Mouse (Mus musculus) layer of hippocampus, adult 18-20 months (tissue): ENCODE measurements around the gene Rnf103. TPM values are rescaled to one million over a fixed set of nuclear protein-coding genes. Genes with fewer than 3 reads are reported as not detected.

Experiments used
- DNase-seq, 2 experiments: peaks; one replicate each; pipeline ENCODE4 v3.0.0; 2022; ENCODE audit warnings: low spot score in 2 of 2
- total RNA-seq, 2 experiments: library from RNA; stranded (reverse); gene quantifications; 2 replicates each; pipeline ENCODE4 v1.2.3; 2021

The Rnf103 gene
- total RNA-seq, 2 experiments from 2014 or later = 45.0 to 46.6 TPM

DNA sequence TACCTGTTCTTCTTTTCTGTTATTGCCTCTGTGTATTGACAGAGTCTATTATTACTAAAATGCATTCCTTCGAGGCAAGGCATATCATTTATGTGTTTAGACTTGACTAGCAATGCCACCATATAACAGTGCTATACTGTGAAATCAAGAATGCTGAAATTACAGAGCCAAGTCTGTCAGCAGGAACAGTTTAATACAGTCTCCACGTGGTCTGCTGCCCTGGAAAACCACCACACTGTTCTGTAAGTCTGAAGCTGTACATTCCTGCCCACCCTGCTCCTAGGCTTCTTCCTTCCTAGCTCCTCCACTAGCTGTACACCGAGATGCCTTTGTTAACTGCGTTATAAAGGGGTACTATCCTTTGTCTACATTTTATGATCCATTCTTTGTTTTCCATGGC, 1.6 kb upstream of the Rnf103 start:
- no peak for DNase-seq

DNA sequence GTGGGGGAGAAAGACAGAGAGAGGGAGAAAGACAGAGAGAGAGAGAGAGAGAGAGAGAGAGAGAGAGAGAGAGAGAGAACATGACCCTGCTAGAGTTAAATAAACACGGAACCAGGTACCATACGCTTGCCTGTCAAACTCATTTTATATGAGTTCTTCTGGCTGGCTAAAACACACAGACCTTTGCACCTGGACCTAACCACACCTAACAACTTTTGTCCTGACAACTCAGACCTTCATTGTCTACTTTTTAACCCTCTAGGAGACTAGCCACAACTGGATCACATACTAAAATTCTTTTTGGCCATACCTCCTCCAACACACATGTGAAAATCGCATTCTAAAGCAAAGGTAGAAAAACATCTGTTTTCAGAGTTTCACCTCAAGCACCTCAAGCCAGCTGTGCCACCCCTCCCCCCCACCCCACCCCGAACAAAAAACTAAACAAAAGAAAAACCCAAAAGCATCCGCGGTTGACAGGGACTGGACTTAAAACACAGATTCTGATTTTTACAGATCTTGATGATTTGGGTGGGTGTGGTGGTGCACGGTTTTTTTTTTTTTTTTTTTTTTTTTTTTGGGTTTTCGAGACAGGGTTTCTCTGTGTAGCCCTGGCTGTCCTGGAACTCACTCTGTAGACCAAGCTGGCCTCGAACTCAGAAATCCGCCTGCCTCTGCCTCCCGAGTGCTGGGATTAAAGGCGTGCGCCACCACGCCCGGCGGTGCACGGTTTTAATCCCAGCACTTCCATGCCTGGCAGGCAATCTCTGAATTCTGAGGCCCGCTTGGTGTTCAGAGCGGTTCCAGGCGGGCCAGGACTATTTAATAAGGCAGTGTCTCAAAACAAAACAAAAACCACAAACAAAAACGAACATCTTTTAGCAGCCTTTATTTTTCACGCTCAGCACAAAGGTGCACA, 679 bp upstream of the Rnf103 start:
- no peak for DNase-seq

DNA sequence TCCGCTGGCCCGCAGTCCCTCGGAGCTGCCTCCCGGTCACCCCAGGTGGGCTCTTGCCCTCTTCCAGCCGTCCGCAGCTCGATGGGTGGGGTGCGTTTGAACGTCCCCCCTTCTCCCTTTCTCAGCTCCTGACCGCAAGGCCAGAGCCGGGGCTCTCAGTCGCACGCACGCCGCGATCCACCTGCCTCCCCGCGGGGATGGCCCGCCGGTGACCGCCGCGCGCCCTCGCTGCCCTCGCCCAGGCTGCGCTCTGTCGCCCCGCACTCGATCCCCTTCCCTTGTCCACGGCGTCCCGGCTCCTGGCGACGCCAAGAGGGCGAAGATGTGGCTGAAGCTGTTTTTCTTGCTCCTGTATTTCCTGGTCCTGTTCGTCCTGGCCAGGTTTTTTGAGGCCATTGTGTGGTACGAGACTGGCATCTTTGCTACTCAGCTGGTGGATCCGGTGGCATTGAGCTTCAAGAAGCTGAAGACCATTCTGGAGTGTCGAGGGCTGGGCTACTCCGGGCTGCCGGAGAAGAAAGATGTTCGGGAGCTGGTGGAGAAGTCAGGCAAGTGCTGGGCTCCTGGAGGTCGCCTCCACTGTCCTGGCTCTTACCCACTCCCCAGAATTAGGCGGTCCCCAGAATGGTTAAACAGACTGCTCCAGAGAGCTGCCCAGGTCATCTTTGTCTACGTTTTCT, 787 bp downstream of the Rnf103 start:
- peak; percentile 13 to 31 for DNase-seq

DNA sequence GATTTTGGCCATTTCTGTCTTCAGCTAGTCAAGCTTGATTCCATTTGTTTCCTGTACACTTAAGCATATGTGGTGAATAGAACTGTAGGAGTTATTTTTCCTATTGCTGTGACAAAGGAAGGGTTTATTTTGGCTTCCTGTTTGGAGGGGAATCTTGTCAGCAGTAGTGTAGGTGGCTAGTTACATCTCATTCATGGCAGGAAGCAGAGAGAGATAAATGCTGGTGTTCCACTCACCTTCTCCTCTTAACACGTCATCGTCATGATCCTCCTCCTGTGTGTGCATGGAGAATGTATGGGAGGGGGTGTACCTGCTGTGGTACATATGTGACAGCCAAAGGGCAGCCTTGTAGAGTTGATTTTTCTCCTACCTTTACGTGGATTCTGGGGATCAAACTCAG, 6.9 kb downstream of the Rnf103 start:
- DNase-seq = no peak

DNA sequence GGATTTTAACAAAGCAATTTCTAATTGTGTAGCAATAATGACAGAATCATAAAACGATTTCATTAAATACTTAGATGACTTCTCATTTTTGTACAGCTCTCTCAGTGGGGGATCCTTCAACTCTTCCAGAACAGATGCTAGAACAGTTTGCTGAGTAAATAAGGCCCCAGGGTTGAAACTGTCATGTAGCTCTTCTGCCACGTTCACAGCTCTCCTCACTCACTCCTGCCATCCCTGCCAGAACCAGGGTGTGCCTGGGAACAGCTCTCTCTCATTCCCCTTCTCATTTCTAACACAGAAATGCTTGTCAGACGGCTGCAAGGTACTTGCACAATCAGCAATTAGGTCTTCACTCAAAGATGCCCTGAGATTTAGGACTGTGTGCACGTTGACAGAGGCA, 9.3 kb downstream of the Rnf103 start:
- DNase-seq = peak in 1 of 2 experiments; percentile 37

DNA sequence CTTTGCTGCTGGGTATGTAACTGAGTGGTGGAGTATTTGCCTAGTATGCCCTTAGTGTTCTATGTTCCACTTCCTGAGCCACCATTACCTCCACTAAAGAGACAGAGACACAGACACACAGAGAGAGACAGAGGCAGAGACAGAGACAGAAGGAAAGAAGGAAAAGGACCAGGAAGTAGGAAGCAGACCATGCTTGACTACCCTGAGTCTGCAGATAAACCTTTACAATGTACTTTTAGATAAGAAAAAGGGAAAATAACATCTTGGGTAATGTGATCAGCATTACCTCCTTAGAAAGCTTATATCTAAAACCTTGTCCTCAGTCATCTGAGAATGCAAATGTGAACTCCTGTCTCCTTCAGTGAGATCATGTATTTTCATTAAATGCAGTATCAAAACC, 10.0 kb downstream of the Rnf103 start:
- DNase-seq = no peak

DNA sequence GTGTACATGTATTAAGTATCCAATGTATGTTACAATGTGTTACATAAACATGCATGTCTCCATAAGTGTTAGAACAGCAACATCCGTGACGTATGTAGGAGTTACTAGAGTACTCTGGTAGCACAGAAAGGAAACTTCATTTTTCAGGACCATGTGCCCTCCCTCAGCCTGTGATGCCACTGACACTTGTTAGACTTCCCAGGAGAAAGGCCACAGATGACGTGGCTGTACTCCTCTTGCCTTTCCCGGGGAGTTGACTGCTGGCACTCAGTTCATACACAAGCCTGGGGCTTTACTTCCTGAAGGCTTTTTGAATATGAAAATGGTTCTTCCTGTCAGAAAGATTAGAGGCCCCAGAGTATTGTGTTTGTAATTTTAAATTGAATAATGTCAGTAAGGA, 10.4 kb downstream of the Rnf103 start:
- no peak for DNase-seq

DNA sequence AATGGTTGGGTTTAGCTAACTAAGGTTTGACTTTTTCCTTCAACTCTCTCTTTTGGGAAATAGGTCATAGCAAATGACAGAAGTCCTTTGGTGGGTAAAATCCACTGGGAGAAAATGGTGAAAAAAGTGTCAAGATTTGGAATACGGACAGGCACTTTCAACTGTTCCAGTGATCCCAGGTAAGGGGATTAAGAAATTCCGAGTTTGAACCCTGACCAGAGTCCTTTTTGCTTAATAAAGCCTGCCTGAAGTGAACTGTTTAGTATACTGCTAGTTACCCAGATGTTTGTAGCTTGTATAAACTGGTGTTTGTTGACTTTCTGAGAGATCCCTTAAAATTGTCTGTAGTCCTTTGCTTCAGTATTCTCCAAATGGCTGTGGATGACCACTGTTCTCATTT, 12.0 kb downstream of the Rnf103 start:
- DNase-seq = no peak

DNA sequence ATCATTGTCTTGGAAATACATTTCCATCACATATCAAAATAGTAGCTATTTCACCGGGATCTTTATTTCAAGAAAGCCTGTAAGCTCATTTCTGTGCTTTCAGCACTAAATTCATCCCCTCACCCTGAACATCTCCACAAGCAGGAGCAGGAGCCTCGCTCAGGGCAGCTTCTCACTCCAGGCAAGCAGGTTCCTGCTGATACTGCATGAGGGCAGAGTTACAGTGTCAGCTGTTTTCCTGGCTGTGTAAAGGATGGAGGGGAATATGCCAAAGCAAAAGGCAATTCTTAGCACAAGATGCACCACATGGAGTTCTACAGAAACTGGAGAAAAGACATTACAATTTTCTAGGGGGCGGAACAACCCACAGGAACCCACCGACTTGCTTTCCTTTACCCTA, 25.8 kb downstream of the Rnf103 start:
- DNase-seq = no peak

DNA sequence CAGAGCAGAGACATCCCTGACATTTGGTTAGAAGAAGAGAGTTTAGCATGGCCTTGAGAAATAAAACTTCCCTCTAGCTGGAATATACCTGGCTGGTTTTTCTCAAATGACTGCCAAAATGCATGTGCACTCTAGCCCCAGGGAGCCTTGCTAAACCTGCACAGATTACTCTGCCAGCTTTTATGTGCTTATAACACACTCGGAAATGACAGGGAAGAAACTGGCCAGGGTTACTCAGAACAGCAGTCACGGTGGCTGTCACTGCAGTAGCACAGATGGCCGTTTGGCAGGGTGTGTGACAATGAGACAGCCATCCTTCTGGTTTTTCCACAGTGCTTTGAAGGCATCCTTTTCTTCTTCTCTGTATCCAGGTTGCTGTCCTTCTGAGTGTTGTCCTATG, 31.9 kb downstream of the Rnf103 start:
- DNase-seq = peak; percentile 50 to 75

DNA sequence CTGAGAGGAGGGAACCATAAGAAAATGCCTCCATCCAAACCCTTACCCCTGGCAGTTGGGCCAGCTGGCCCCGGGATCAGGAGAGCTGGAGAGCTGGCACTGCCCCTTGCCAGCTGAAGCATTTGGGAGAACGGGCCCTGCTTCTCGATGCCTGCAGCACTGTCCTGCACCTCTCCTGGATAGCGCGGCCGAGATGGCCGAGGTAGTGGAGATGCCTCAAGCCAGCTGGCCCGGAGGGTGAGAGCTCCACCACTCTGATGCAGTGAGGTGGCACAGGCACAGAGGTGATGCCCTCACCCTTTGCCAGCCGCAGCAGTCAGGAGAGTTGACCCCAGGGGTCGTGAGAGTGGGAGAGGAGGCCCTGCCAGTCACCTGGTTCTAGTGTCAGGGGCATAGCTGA, 33.4 kb downstream of the Rnf103 start:
- no peak for DNase-seq

DNA sequence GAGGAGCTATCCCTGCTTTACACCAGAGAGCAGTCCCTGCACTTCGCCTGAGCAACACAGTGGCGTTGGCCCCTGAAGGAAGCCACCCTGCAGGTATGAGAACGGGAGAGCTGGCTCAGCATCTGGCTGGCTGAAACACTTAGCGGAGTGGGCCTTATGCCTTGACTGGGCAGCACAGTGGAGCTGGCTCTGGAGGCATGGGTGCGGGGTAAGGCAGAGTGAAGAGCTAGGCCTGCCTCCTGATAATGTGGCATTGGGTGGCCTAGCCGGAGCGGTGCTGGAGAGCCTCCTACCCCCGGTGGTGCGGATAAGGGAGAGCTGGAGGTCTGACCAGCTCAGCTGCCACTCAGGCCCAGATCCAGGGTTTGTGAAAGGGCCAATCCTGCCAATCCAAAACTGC, 34.1 kb downstream of the Rnf103 start:
- no peak for DNase-seq

DNA sequence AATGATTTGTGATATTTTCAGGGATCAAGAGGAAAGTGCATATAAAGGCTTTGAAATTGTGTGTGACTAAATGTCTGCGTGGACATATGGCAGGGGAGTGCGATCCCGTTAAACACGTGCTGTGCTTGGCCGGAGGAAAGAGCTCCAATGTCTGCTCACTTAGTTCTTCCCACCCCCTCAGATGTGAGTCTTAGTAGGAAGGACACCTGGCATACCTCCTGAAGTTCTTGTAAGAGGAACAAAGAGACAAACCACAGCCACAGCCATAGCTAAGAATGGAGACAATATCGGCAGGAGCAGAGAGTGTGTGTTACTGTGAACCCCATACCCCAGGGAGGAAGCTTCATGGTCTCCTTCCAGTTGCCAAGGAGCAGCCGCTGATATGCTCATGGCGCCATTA, 36.5 kb downstream of the Rnf103 start:
- no peak for DNase-seq

DNA sequence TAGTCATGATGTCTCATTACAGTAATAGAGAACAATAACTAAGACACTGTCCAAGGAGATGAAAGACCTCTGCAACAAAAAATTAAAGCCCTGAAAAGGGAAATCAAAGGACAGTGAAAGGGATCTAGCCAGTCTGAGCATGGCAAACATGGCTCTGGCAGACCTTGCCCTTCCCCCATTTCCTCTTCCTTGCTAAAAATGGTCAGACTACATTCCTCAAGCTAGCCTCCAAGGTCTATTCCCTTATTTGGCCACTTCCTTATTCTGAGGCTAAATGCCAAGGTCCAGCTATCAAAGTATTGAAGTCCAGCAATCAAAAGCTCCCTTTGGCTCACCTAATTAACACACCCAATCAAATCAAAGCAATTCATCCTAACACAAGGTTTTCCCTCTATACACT, 43.6 kb downstream of the Rnf103 start:
- DNase-seq = no peak

DNA sequence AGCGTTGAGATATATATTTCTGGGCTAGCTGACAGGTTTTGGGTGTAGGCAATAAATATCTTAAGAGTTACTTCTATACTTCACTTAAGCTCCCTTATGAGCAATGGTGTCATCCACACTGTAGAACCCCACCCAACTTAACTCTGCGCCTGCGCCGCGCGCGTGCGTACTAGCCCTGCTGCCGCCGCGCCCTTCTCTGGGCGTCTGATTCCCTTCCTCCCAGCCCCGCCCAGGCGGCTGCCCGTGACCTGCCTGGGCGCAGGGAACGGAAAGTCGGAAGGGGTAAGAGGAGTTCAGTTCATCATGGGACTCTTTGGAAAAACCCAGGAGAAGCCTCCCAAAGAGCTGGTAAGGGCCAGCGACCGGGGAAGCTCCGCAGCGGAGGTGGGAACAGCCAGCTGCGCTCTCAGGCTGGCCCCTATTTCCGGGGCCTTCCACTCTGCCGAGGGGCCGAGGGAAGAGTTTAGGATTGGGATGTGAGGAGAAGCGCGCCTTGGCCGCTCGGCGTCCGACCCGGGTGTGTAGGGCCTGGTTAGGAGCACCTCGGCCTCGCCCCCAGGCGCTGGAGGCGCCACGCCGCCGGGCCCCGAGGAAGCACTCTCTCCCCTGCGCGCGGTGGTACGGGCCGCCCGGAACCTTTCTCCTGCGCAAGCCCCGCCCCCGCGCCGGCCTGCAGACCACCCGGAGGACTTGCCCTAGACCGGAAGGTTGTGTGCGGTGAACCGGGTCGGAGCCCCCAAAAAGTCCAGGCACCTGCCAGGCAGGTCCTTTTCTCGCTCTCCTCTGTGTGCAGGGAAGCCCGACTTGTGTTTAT, 50.2 kb downstream of the Rnf103 start, which contains the start of gene Chmp3:
Chmp3 (plus strand) TSS at position 112 of the 814 bp plus-strand sequence.
- DNase-seq = peak; percentile 94 to 98

DNA sequence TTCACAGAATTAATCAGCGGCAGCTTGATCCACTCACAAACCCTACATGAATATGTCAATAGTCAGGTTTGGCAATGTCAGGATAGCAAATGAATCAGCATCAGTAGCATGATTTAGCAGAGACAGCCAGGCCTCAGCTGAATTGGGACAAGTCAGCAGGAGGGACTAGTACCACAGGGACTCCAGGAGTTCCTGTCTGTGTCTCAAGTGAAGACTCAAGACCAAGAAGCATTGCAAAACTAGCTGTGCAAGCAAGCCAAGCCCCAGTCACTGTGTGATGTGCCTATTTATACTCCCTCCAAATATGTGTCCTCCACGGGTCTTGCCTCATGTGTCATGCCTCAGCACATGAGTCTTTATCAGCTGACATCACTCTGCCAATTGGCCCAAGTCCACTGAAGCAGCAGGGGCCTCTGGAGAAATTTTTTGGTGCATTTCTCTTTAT, 61.8 kb downstream of the Rnf103 start:
- no peak for DNase-seq

DNA sequence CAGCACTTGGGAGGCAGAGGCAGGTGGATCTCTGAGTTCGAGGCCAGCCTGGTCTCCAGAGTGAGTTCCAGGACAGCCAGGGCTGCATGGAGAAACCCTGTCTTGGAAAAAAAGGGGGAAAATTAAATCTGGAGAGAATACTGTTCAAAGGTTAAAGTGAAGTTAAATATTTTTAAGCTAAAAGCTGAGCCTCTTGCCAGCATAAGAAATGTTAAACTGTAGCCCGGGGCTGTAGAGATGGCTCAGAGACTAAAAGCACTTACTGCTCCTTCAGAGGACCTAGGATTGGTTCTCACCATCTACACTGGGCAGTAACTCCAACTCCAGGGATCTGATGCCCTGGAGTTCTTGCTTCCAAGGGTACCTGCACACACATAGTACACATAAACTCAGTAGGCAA, 63.1 kb downstream of the Rnf103 start:
- no peak for DNase-seq
